Mouse (Mus musculus): Measurements from ENCODE around the gene Abcb11. TPM values are rescaled to one million over a fixed set of nuclear protein-coding genes. Genes with fewer than 3 reads are reported as not detected.

Abcb11 gene
- polyA plus RNA-seq, 1 experiment from 2014 or later: not detected

DNA sequence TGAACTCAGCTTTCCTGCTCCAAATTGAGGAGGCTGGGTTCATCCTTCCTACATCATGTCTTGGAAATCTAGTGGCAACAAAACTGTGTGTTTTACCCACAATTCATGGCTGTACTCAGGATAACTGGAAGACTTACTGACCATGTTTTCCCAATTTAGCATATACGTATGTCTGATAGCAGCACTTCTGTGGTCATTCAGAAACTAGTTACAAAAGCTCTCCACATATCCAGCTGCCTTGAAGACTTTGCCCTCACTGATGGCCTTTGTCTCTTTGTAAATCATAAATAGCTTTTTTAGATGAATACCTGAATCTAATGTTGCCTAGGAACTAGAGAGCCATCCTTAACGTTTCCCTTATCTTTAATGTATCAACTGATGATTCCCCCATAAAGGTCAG is 112.3 kb downstream of the Abcb11 start:
- no peak for ATAC-seq (ENCODE audit: insufficient read depth)
- no peak for DNase-seq
- no peak for TF ChIP-seq CTCF (IDR thresholded peaks at IDR 0.05; ENCODE audit: low read depth)
- Histone ChIP-seq H3K9me3 (ENCODE audit: low read depth, low read length) (no peaks in the 10 kb centered on the region), H3K27me3 (ENCODE audit: insufficient read depth, low read length) (no peaks in the 10 kb centered on the region), H3K4me1 (ENCODE audit: insufficient read depth) (no peaks in the 10 kb centered on the region), H3K4me2 (no peak overlapping the region), H3K9ac (no peak overlapping the region), H3K27ac (ENCODE audit: low read depth) (no peak overlapping the region), H3K36me3 (ENCODE audit: insufficient read depth) (no peaks in the 10 kb centered on the region), H3K4me3 (ENCODE audit: low read depth, low read length) (no peak overlapping the region)
- WGBS: 69% methylated on average over 2 of the region's 2 CpGs

DNA sequence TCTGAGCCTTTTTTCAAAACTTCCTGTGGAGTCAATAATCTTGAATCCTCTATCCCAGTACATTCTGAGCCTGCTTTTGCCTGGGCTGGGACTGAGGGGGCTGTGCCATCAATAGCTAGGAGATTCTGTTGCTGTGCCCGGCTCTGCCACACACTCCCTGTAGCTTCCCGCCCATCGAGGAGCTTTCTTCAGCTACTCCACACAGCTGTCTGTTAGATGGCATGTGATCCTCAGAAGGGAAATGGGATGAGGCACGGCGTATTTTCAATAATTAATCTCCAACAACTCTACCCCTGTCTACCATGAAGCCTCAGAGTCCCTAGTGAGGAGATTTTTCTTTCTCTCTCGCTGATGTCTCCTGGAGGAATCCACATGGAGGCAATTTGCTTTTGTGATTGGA is 113.8 kb downstream of the Abcb11 start:
- Histone ChIP-seq H3K4me3 (ENCODE audit: low read depth, low read length) (no peak overlapping the region), H3K9me3 (ENCODE audit: low read depth, low read length) (no peaks in the 10 kb centered on the region), H3K27ac (ENCODE audit: low read depth) (no peak overlapping the region), H3K27me3 (ENCODE audit: insufficient read depth, low read length) (no peaks in the 10 kb centered on the region), H3K4me2 (no peak overlapping the region), H3K36me3 (ENCODE audit: insufficient read depth) (no peaks in the 10 kb centered on the region), H3K4me1 (ENCODE audit: insufficient read depth) (no peaks in the 10 kb centered on the region), H3K9ac (no peak overlapping the region)
- DNase-seq (no peak), ATAC-seq (ENCODE audit: insufficient read depth) (no peak)
- 73% methylated on average over 6 of the region's 6 CpGs for WGBS
- TF ChIP-seq CTCF (IDR thresholded peaks at IDR 0.05; ENCODE audit: low read depth): no peak

DNA sequence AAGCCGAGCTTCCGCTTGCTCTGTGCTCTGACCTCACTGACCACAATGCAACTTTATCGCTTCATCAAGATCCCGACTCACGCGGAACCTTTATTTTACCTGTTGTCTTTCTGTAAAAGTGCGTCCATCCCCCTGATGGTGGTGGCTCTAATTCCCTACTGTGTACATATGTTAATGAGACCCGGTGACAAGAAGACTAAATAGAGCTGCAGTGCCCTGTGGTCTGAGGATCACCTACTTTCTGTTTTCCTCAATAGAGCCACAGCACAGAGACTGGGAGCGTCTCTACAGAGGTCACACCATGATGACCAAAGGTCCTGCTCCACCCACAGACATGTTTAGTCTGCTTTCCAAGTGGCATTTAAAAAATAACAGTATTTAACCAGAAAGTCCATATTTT is 115.5 kb downstream of the Abcb11 start:
- Histone ChIP-seq H3K4me2 (no peak overlapping the region), H3K27me3 (ENCODE audit: insufficient read depth, low read length) (no peaks in the 10 kb centered on the region), H3K4me3 (ENCODE audit: low read depth, low read length) (no peak overlapping the region), H3K9me3 (ENCODE audit: low read depth, low read length) (no peaks in the 10 kb centered on the region), H3K36me3 (ENCODE audit: insufficient read depth) (no peaks in the 10 kb centered on the region), H3K27ac (ENCODE audit: low read depth) (no peak overlapping the region), H3K9ac (no peak overlapping the region), H3K4me1 (ENCODE audit: insufficient read depth) (no peaks in the 10 kb centered on the region)
- WGBS: 89% methylated on average over 9 of the region's 9 CpGs
- TF ChIP-seq CTCF (IDR thresholded peaks at IDR 0.05; ENCODE audit: low read depth): no peak
- ATAC-seq (ENCODE audit: insufficient read depth) (no peak), DNase-seq (no peak)

DNA sequence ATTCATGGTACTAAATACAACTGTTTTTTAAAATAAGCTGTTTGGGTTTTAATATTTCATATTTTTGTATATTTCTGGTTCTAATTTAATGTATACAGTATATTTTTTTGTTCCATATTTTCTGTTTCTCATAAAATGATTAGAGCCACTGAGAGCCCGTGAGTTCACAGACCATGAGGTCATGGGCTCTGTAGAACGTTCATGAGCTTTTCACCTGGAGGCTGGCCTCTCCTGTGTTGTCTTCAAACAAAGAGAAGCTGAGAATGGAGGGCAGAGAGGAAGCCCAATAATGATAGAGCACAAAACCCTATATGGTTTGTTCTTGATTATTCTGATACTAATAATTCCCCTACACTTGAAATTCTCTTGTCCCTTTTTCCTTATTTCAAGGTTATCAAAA is 117.7 kb downstream of the Abcb11 start:
- Histone ChIP-seq H3K9ac (no peak overlapping the region), H3K4me2 (no peak overlapping the region), H3K27me3 (ENCODE audit: insufficient read depth, low read length) (no peaks in the 10 kb centered on the region), H3K9me3 (ENCODE audit: low read depth, low read length) (no peaks in the 10 kb centered on the region), H3K4me3 (ENCODE audit: low read depth, low read length) (no peak overlapping the region), H3K36me3 (ENCODE audit: insufficient read depth) (no peaks in the 10 kb centered on the region), H3K27ac (ENCODE audit: low read depth) (no peak overlapping the region), H3K4me1 (ENCODE audit: insufficient read depth) (no peaks in the 10 kb centered on the region)
- DNase-seq: no peak
- no peak for ATAC-seq (ENCODE audit: insufficient read depth)
- no peak for TF ChIP-seq CTCF (IDR thresholded peaks at IDR 0.05; ENCODE audit: low read depth)
- WGBS: 37% methylated on average over 2 of the region's 2 CpGs

DNA sequence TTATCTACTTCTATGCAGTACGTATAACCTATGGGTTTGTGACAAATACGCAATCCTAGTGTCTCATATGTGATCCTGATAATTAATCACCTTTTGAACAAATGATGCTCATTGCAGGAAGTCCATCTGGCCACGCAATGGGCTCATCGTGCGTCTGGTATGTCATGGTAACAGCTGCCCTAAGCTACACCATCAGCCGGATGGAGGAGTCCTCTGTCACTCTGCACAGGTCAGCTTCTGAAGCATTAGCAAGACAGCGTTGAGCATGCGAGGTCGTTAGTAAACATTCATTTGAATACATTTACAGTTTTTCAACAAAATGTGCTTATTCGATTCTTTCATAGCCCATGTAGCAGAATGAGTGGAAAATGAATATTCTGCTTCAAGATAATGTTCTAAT is 119.6 kb downstream of the Abcb11 start:
- no peaks in the 10 kb centered on the region for H3K9me3 ChIP-seq (ENCODE audit: low read depth, low read length)
- no peaks in the 10 kb centered on the region for H3K36me3 ChIP-seq (ENCODE audit: insufficient read depth)
- no peak for TF ChIP-seq CTCF (IDR thresholded peaks at IDR 0.05; ENCODE audit: low read depth)
- ATAC-seq (ENCODE audit: insufficient read depth) (no peak), DNase-seq (peak; percentile 27)
- no peaks in the 10 kb centered on the region for H3K4me1 ChIP-seq (ENCODE audit: insufficient read depth)
- 62% methylated on average over 10 of the region's 10 CpGs for WGBS
- H3K27me3 ChIP-seq (ENCODE audit: insufficient read depth, low read length): no peaks in the 10 kb centered on the region
- H3K4me2 ChIP-seq: no peak overlapping the region
- no peak overlapping the region for H3K27ac ChIP-seq (ENCODE audit: low read depth)
- no peak overlapping the region for H3K9ac ChIP-seq
- no peak overlapping the region for H3K4me3 ChIP-seq (ENCODE audit: low read depth, low read length)

DNA sequence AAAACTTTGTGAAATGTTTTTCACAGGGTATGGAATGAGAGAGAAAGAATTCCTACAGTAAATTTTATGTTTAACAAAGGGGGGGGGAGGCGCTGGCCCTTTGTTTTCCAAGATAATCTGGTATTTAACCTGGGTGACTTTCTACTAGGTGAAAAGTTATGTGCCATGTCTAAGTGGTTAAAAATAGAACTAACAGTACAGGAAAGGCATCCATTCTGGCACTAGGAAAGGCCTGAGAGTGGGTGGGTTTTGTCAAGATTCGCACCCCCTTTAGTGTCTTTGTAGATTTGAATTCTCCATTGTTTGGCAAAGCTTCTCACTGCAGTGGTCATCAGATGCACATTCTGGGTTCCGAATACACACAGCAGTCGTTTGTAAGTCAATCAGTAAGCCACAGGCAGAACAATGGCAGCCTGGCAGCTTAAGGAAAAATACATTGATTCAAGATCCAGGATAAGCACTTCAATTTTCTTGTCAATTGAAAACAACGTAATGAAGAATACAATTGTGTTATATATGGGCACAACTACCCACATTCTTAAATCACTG is 120.5 kb downstream of the Abcb11 start:
- WGBS: 59% methylated on average over 5 of the region's 5 CpGs
- H3K9me3 ChIP-seq (ENCODE audit: low read depth, low read length): no peaks in the 10 kb centered on the region
- ATAC-seq (ENCODE audit: insufficient read depth) (no peak), DNase-seq (no peak)
- H3K4me2 ChIP-seq: no peak overlapping the region
- H3K4me3 ChIP-seq (ENCODE audit: low read depth, low read length): no peak overlapping the region
- no peak overlapping the region for H3K9ac ChIP-seq
- H3K4me1 ChIP-seq (ENCODE audit: insufficient read depth): no peaks in the 10 kb centered on the region
- H3K27ac ChIP-seq (ENCODE audit: low read depth): no peak overlapping the region
- H3K27me3 ChIP-seq (ENCODE audit: insufficient read depth, low read length): no peaks in the 10 kb centered on the region
- H3K36me3 ChIP-seq (ENCODE audit: insufficient read depth): no peaks in the 10 kb centered on the region
- no peak for TF ChIP-seq CTCF (IDR thresholded peaks at IDR 0.05; ENCODE audit: low read depth)

GRCm38 (mm10) chr2:69215242-69215641 is 127.2 kb downstream of the Abcb11 start:
- Histone ChIP-seq H3K27me3 (ENCODE audit: insufficient read depth, low read length) (no peaks in the 10 kb centered on the region), H3K4me2 (no peak overlapping the region), H3K4me1 (ENCODE audit: insufficient read depth) (no peaks in the 10 kb centered on the region), H3K9me3 (ENCODE audit: low read depth, low read length) (no peaks in the 10 kb centered on the region), H3K9ac (no peak overlapping the region), H3K27ac (ENCODE audit: low read depth) (no peak overlapping the region), H3K4me3 (ENCODE audit: low read depth, low read length) (no peak overlapping the region), H3K36me3 (ENCODE audit: insufficient read depth) (no peaks in the 10 kb centered on the region)
- no peak for TF ChIP-seq CTCF (IDR thresholded peaks at IDR 0.05; ENCODE audit: low read depth)
- 43% methylated on average over 7 of the region's 7 CpGs for WGBS
- DNase-seq (peak; percentile 47), ATAC-seq (ENCODE audit: insufficient read depth) (no peak)

DNA sequence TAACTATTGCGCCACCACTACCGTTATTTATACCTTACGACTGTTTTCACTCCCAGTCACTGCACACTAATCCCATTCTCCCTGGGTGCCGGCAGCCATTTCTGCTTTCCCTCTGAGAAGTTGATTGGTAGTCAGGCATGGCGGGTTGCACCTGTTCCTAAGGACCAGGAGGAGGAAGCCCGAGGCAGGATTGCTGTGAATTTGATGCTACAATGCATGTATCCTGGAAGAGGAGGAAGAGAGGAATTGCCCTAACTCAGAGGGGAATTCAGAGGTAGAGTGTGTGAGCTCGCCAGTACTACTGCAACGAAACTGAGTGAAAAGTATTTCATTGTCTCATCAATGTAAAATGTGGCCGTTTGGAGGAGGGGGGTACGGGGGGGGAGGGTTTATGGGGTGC is 129.8 kb downstream of the Abcb11 start:
- H3K9me3 ChIP-seq (ENCODE audit: low read depth, low read length): no peaks in the 10 kb centered on the region

More for the DNA sequence above, 129.8 kb downstream of the Abcb11 start:
- Histone ChIP-seq H3K36me3 (ENCODE audit: insufficient read depth) (no peaks in the 10 kb centered on the region), H3K4me1 (ENCODE audit: insufficient read depth) (no peaks in the 10 kb centered on the region), H3K4me2 (no peak overlapping the region), H3K9ac (no peak overlapping the region), H3K27ac (ENCODE audit: low read depth) (no peak overlapping the region), H3K4me3 (ENCODE audit: low read depth, low read length) (no peak overlapping the region), H3K27me3 (ENCODE audit: insufficient read depth, low read length) (no peaks in the 10 kb centered on the region)
- DNase-seq: no peak
- no peak for TF ChIP-seq CTCF (IDR thresholded peaks at IDR 0.05; ENCODE audit: low read depth)
- WGBS: 66% methylated on average over 10 of the region's 10 CpGs
- no peak for ATAC-seq (ENCODE audit: insufficient read depth)
